Mouse (Mus musculus) thymus, postnatal 10 days (tissue): ENCODE data around the gene Stard9.

Source experiments
- DNase-seq, 2 experiments: peaks; one replicate each; pipeline ENCODE4 v3.0.0; 2021; ENCODE audit warnings: low spot score in 2 of 2

Stard9 gene

DNA sequence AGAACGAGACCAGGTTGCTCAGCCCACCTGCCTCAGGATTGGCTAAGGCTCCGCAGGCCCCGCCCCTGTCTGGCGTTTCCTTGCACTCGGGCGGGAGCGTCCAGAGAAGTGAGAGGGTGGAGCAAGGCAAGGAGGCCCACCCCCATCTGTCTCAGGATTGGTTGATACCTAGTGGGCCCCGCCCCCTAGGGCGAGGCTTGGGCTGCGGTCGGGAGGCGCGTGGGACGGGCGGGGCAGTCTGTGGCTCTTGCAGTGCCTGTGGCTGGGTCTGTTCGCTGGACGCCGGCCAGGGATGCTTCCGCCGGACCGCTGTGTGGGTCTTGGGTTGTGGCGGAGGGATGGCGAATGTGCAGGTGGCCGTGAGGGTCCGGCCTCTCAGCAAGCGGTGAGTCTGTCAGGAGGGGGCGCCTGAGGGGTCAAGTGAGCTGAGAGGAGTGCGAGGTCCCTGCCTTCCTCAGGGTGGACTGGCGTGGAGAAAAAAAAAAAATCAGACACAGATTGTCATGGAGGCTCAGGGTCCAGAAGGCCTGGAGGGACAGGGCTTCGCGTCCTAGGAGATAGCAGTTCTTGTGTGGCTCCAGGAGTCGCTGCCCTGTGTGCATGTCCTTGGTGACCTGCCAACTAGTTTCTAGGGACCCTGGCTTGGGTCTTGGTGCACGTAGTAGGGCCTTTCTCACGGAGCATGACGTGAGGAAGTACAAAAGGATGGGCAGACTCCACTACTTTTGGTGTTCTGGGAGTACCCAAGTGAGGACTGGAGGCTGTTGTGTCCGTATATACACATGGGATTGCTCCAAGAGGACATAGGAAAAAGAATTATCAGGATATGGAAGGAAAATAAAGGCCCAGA, at the start of gene Stard9:
Gene Stard9 (plus strand): TSS at position 236 of the 850 bp plus-strand sequence.
- DNase-seq = peak; percentile 96 to 98

DNA sequence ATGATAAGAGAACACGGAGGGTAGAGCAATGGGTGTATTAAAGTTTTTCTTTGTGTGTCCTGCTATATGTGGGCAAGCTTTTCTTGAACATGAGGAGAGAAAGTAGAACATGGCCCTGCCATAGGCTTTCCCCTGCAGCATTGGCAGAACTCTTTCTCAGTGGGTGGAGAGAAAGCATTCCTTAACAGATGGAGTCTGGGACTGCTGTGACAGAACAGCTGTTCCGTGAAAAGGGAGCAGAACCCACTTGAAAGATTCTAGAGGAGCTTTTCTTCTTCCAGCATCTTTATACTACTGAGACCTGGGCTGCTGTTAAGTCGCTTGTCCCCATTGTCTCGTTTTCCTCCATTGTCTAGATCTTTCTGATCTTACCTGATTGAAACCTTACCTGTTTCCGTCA, 39.2 kb upstream of the Stard9 start:
- no peak for DNase-seq

DNA sequence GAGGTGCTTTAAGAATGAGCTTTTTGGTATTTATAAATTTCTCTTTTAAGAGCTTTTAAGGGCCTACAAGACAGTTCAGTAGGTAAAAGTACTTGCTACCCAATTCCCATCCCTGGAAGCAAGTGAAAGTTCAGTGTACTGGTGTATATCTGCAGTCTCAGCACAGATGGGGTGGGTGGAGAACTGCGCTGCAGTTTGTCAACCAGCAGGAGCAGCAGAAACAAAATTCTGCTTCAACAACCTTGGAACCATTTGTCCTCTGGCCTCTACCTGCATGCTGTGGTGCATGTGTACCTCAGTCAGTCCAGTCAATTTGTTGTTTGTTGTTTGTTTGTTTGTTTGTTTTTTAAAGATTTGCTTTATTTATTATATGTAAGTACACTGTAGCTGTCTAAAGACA, 36.7 kb upstream of the Stard9 start:
- no peak for DNase-seq

DNA sequence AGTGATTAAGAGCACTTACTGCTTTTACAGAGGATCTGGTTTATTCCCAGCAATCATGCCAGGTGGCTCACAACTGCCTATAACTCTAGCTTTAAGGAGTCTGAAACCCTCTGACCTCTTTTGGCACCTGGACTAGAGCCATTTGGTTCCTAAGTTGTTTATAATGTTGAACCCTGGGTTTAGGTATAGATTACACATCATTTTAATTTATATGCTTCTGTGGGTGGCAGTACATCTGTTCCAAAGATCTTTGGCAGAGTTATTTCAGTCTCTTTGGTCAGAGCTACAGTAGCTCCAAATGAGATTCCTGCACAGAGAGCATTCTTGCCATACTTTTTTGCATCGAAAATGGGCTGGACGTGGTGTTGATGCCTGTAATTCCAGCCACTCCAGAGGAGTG, 31.2 kb upstream of the Stard9 start:
- no peak for DNase-seq

DNA sequence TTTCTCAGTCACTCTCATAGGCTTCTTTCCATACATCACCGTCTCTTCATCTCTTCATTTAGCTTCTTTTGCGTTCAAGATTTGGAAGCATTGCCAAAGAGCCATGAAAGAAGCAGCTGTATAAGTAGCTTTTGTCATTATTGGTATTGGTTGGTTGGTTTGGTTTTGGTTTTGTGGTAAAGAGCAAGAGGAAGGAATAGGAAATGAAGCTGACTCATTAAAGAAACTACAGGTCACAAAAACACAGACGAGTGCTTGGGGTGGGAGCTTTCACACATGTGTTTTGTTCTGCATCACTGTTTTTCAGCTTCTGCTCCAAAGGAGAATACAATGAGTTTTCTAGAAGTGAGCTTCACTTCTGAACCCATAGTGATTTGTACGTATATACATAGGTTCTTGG, 29.4 kb upstream of the Stard9 start:
- DNase-seq = no peak

DNA sequence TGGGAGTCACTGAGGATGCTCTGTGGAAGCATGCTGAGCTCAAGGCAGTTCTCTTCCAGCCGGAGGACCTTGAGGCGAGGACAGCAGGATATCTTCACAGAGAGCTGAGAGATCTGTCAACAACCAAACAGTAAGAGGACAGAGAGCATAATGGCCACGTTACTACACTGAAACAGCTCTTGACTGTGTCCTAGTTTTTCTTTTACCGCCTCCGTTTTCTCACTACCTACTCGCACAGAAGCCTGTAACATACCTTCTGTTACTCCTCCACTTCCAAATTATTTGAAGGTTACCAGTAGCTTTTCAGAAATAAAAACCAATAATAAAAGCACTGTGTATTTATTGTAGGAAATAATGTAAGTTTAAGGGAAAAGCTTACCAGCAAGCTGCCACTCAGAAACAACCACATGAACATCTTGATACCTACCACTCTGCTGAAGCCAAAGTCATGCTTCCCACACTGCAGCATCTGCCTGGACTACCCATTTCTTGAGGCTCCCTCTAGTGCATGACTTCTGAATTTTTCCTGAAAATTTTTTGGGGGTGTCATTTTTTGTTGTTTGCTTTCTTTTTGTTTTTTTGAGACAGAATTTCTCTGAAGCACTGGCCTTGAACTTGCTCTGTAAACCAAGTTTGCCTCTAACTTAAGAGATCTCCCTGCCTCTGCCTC, 22.8 kb upstream of the Stard9 start:
- peak in 1 of 2 experiments; percentile 33 for DNase-seq

DNA sequence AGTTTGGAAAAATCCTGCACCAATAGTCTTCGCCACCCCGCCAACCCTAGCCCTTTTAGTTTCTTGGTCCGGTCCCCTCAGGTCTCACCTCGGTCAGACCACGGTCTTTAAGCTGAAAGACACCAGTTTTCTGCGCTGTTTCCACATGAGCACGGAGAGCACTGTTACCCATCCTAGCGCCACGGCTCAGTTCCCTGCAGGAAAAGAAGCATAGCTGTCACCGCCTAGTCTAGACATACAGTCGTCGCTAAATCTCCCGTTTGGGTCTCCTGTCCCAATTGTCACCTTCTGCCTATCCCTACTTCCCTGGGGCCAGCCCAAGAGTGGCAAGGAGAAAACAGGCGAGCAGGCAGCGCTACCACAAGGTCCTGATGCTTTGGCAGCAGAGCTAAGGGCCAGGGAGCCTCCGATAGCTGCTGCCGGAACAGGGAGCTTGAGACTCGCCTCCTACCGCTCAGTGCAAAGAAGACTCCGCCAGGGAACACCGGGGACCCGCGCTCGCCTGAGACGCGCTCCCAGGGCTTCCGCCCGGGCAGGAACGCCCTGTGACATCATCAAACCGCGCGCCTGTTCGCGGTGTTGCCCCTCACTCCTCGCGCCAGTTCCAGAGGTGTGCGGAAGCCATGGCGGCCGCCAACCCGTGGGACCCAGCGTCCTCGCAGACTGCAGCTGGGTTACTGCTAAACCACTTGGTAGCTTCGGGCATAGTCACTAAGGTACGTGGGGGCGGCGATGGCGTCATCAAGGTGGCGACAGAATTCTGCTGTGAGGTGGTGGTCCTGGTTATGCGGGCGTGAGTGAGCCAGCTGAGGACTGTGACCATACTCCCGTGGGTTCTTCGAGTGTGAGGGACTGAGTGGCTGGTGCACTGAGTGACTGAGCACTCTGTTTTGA, 19.8 kb upstream of the Stard9 start, which contains the start of the genes Haus2 and Lrrc57:
Gene Haus2 (plus strand): TSS at position 554 of the 894 bp plus-strand sequence.
Gene Lrrc57 (minus strand): TSS at position 691 of the 894 bp plus-strand sequence.
- DNase-seq = peak; percentile 91 to 95

DNA sequence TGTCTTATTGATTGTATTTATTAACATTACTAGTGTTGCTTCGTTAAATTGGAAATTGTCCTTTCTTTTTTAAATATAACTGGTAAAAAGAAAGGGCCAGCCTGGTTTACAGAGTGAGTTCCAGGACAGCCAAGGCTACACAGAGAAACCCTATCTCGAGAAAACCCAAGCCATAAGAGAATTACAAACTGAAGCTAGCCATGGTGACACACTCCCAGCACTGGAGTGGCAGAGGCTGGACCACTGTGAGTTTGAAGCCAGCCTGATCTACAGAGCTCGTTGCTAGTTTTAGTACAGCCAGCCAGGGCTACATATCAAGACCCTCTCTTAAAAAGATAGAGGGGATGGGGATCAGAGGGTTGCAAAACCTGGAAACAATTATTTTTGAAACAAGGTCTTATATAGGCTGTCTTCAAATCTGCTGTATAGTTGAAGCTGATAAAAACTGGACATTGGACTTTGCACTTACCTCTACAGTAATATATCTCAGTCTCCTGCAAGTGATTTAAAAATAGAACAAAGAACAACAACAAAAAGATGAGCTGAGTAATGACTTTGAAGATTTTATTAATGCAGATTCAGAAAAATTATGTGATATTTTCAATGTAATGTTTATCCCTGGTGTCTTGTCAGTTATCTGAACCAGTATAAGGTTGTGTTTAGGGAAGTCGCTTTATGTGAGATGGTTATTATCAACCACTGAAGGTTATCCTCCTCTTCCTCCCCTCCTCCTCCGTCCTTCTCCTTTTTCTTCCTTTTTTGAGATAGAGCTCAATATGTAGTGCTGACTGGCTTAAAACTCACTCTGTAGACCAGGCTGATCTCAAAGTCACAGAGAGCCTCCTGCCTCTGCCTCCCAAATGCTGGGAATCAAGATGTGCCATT, 12.4 kb upstream of the Stard9 start:
- no peak for DNase-seq

DNA sequence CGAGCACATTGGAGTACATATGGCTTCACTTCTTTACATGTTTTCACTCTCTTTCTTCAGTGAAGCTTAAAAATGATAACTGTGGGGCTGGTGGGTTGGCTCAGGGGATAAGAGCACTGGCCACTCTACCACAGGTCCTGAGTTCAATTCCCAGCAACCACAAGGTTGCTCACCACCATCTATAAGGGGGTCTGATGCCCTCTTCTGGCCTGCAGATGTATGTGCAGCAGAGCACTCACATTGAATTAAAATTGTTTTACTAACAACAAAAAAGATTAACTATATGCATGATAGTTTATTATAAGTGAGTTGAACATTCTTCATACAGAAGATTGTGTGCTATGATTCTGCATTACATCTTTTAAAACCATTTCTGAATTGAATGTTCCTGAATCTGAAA, 9.4 kb upstream of the Stard9 start:
- no peak for DNase-seq

DNA sequence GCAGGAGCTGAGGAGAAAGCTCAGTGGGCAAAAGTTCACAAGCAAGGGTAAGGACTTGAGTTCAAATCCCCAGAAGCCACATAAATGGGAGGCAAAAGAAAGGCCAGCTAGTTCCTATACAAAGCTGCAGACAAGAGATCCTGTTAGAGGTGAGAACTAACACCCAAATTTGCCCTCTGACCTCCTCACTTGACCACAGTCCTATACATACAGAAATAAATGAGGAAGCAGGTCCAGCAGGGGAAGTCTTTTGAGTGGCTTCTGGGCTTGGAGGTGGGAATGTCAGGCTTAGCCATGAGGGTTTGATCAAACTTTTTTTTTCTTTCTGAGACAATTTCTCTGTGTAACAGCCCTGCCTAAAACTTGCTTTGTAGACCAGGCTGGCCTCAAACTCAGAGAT, 6.0 kb upstream of the Stard9 start:
- DNase-seq = no peak

DNA sequence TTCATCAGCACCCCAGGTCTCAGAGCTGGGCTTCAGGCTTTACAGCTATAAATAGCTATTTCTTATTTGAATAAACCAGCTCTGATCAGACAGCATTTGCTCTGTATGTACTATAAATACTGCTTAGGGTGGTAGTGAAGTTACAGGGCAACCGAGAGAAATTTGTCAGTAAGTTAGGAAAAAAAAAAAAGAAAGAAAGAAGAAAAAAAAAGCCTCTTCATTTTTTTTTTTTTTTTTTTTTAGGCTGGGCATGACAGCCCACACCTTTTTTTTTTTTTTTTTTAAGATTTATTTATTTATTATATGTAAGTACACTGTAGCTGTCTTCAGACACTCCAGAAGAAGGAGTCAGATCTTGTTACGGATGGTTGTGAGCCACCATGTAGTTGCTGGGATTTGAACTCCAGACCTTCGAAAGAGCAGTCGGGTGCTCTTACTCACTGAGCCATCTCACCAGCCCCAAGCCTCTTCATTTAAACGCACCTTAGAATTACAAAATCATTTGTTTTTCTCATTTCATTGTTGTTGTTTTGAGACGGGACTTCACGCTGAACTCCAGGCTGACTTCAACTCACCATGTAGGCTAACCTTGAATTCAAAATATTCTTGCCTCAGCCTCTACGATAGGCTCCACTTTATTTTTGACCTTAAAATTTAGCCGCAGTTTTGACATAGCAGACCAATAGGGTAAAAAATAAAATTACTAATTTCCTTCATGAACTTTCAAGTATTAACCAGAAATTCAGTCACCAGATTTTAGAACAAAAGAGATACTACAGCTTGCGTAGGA, 650 bp upstream of the Stard9 start:
- no peak for DNase-seq

DNA sequence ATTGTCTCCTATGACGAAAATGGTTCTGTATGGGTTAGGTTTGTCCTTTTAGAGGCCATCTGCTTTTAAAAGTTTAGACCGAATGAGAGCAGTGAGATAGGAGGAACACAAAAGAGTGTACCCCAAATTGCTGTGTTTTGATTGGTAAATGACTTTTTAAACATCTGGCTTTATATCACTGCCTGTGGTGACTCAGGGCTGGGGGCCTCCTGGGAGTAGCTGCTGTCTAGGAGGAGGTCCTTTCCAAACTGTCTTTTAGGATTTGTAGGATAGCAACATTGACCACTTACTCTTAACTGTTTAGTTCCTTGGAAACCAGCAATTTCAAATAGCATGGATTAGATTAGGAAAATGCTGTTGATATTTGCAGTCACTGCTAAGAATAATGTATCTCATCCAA, 1.3 kb downstream of the Stard9 start:
- DNase-seq = no peak

DNA sequence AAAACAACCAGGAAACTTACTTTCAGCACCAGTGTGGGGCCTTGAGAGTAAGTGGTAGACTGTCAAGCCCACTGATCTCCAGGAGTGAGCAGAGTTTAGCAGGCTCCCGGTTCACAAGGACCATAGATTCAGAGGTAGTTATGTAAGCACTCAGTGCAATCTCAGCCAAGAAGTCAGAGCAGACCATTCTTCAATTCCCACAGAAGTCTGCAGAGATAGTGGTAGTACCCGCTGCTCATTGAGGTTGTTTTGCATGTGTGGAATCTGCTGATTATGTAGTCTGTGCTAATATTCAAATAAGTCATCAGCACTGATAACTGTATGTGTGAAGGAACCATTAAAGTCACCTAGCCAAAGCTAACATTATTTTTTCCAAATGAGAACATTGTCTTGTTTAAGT, 1.7 kb downstream of the Stard9 start:
- no peak for DNase-seq

DNA sequence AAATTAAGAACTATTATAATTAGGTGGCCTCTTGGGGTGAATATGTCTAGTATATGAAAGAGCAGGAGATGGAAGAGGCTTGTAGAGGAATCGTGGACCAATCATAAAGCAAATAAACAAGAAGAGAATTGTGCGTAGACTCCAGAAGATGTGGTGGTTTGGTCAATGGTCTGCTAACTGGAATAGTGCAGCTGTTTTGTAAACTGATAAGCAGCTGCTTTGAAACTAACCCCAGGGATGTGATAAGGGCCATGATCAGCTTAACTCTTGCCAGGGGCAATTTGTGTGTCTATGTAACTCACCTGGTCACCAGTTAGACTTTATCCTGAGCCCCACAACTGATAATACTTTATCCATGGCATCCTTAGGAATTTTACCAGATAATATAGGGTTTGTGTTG, 2.6 kb downstream of the Stard9 start:
- DNase-seq = no peak

DNA sequence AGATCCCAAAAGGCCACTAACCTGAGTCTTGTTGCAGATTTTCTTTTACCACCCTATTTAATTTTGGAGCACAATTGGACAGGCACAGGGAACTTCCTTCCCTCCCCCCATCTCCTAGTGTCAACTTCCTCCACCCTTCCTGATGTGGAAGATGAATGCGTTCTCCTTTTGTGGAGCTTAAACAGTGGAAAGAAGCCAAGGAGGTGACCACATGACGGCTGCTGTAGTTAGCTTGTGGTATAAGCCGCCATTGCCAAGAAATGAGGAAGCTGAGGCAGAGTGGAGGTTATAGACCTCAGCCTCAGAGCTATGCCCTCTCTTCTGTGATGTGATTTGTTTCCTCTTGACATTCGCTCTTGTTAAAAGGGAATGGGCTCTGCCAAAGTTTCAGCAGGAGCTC, 3.0 kb downstream of the Stard9 start:
- no peak for DNase-seq

DNA sequence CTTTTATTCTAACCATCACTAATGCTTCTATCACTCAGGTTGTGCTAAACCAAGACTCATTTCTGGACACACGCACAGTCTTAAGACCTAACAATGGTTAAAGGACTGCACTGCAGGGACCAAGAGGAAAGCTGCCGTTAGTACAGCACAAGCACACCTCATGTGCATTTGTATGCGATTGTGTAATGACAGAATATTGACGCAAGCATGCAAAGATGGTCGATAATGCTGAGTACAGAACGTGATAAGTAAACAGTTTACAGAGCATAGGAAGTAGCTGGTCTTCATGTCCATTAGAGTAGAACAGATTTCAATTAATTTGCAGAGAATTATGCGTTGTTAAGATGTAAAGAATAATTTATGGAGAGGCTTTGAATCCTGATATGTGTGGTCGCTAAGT, 11.9 kb downstream of the Stard9 start:
- no peak for DNase-seq

DNA sequence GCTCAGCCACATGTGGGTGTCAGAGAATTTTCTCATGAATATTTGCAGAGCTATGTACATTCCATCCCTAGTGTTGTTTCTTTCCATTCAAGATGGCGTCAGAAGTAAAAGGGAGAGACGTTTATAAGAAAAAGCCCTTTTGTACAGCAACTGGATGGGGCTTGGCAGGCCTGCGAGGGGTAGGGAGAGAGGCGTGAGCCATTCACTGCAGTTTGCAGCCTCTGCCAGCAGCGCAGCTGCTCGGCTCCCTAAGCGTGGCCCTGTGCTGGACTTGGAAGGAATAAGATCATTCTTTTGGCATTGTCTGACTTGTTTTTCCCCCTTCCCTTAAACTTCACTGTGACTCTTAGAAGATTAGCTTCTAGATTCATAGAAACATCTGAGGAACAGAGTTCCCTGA, 14.9 kb downstream of the Stard9 start:
- no peak for DNase-seq

DNA sequence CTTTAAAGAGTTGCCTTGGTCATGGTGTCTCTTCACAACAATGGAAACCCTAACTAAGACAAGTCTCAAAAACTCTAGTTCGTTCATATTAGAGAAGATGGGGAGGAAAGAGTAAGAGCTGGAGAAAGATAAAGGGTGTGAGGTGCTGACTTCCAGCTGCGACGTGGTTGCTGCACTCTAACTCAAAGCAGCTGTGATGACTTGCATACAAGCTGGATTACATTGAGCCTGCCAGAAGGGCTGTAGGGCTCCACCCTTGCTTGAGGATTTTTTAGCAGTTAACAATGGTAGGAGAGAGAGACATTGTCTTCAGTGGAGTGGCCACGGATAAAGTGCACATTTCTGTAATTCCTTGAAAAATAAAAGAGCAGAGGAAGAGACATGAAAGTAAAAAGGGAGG, 17.9 kb downstream of the Stard9 start:
- DNase-seq = no peak

DNA sequence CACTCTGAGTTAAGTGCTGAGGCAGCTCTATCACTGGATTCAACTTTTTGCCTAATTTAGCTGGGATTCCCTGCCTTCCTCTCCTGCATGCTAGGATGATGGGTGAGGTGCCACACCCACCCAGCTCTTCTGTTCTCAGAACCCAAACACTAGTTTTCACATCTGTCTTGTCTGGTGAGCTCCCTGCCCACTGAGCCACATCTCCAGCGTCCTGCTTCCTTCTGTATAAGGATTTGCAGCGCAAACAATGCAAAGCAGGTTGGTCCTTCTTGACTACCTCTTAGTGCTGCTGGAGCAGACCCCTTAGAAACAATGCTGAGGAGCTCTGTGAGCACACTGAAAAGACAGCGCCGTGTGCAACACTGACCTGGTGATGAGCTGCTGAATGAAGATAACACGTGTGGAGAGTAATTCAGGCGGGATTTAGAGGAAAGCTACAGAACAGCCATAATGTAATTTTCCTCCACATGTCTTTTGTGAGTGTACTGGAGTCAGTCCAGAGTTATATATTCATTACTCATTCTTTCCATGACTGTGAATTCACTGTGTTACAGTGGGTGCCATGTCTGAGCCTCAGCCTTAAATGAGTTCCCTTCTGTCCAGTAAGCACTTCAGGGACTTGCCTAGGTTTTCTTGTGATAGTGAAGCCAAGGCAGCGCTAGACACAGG, 23.5 kb downstream of the Stard9 start:
- DNase-seq = no peak

DNA sequence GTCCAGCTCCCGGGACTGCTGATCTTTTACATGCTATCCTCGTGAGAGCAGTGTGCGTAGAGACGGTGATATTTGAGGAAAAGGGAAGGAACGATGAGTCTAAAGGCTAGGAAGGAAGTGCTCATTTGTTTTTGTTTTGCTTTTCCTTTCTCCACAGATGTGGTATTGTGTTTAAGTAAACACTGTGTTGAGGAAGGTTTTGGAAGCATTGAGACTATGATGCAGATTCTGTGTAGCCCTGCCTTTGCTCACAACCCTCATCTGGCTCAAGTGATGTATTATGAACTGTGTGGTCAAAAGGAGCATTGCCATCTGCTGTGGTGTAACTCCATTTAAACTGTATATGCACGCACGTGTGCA, 24.0 kb downstream of the Stard9 start:
- no peak for DNase-seq
